Mouse (Mus musculus): ENCODE measurements around the gene Hdac5. TPM values are rescaled to one million over a fixed set of nuclear protein-coding genes. Genes with fewer than 3 reads are reported as not detected.
A peak's percentile ranks its signal among the peaks of the same experiment; 100 is the strongest.

Gene Hdac5
- polyA plus RNA-seq, 1 experiment from 2014 or later = 24.8 TPM

- no peak for DNase-seq (ENCODE audit: low spot score)
Measured at GRCm38 (mm10) chr11:102240636-102241035, 10.7 kb upstream of the Hdac5 start.

DNA sequence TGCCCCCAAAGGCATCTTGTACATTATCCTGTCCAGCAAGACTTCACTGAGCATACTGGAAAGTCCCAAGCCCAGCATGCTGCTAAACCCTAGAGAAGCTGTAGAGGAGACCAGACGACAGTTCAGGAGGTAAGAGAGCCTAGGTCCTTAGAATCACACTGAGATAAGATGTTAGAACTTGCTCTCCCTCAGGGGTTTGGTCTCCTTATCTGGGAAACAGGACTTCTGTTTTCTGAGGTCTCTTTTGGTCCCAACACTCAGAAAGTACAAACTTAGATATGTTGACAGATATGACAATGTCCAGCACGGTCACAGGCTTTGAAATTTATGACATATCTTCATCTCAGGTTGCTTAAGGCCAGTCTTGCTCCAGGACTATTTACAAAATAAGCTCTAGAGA is 6.1 kb upstream of the Hdac5 start:
- no peak for DNase-seq (ENCODE audit: low spot score)

GRCm38 (mm10) chr11:102229331-102229953 is 524 bp downstream of the Hdac5 start:
- peak; percentile 39 for DNase-seq (ENCODE audit: low spot score)

- no peak for DNase-seq (ENCODE audit: low spot score)
Measured at GRCm38 (mm10) chr11:102228646-102229268, 1.2 kb downstream of the Hdac5 start.

GRCm38 (mm10) chr11:102228191-102228545 is 1.8 kb downstream of the Hdac5 start:
- no peak for DNase-seq (ENCODE audit: low spot score)

GRCm38 (mm10) chr11:102227270-102228190 is 2.4 kb downstream of the Hdac5 start:
- no peak for DNase-seq (ENCODE audit: low spot score)

DNA sequence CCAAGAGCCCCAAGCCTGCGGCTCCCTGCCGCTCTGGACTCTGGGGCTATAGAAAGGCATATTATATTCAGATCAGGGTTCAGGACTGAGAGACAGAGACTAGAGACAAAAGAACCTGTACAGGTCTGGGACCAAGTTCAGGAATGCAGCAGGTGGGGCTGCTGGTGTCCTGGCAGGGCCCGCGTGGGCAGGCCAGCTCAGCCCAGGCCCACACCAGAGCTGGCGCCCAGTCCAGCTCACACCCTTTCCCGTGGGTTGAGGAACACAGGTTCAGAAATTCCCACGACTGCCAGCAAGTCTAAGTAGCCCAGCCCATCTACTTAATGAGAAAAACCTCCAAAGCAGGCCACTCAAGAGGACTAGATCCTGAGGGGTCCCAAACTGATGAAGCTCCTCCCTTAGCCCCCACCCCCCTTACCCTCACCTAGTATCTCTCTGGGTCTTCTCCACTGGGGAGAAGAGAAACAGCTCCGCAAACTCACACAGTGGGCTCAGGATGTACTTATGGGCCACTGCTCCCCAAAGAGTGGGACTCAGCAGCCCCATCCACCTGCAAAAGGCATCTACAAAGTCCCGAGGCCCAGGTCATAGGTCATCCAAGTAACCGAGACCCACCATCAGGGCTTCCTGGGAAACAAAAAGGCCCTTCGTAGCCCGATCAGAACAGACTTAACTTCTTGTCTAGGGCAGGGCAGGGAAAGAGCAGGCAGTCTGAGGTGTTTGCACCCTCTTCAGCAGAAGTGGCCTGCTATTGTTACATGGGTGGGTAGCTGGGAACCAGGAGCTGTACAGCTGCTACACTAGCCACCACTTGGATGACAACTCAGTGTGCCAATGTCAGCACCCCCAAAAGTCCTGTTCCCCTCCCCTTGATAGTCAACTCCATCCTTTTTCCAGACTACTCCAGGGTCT is 3.6 kb downstream of the Hdac5 start:
- DNase-seq (ENCODE audit: low spot score) = no peak

GRCm38 (mm10) chr11:102225221-102225620 is 4.7 kb downstream of the Hdac5 start:
- no peak for DNase-seq (ENCODE audit: low spot score)

GRCm38 (mm10) chr11:102224686-102225085 is 5.3 kb downstream of the Hdac5 start:
- DNase-seq (ENCODE audit: low spot score) = no peak

DNA sequence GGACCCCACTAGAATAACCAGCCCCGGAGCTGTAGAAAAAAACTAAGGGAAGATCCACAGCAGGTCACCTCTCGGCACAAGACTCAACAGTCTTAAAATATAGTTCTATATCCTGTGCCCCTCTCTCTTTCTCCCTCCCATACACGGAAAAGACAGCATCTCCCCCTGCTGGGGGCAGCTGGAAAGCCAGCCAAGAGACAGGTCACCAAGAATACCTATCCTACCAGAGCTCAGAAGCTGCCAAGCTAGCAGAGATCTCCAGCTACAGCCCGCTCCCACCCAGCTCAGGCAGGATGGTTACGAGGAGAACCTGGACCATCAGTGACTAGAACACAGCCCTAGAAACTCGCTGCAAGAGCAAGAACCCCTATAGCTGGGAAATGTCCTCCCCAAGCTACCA is 6.8 kb downstream of the Hdac5 start:
- DNase-seq (ENCODE audit: low spot score) = peak; percentile 88

- no peak for DNase-seq (ENCODE audit: low spot score)
Measured at GRCm38 (mm10) chr11:102221954-102222351, 8.0 kb downstream of the Hdac5 start.

GRCm38 (mm10) chr11:102221243-102221953 is 8.6 kb downstream of the Hdac5 start:
- DNase-seq (ENCODE audit: low spot score) = no peak

- DNase-seq (ENCODE audit: low spot score) = no peak
Measured at GRCm38 (mm10) chr11:102220451-102220850, 9.5 kb downstream of the Hdac5 start.

DNA sequence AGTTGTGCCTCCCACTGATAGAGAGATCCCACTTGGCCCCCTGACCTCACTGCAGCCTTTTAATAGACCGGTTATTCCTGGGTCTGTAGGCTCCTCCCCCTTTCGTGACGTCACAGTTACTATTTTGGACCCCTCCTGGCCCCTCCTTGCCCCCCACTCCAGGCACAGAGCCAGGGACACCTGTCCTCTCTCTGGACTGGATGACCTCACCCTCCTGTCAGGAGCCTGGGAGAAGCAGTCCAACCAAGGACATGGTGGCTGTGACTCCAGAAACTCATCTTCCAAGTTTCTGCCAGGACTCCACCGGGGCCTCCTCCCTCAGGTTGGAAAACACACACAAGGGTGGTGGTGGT is 10.0 kb downstream of the Hdac5 start:
- no peak for DNase-seq (ENCODE audit: low spot score)

GRCm38 (mm10) chr11:102219247-102219993 is 10.5 kb downstream of the Hdac5 start:
- DNase-seq (ENCODE audit: low spot score) = no peak

GRCm38 (mm10) chr11:102218783-102219182 is 11.2 kb downstream of the Hdac5 start:
- peak; percentile 93 for DNase-seq (ENCODE audit: low spot score)

DNA sequence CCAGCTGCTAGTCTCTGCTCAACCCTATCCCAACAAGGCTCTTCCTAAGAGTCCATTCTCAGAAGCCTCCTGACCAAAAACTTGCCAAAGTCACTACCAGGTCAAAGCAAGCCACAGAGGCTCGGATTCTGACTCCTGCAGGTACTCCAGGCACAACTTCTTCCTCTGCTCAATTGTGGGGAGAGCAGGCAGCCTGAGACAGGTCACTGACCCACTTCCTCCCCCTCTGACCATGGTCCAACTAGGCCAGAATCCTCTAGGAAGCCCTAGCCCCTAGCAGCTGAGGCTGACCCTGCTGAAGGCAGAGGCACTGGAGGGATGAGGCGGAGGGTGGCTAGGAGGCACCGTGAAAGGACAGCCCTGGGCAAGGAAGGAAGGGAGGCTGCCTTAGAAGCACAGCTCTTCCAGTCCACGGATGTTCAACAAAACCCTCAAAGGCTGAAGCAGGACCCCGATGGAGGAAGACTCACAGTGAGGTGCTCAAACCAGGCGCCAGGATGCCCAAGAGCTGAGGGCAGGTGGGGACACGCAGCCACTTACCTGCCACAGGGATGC is 12.0 kb downstream of the Hdac5 start:
- no peak for DNase-seq (ENCODE audit: low spot score)

GRCm38 (mm10) chr11:102217396-102217795 is 12.6 kb downstream of the Hdac5 start:
- DNase-seq (ENCODE audit: low spot score) = no peak

GRCm38 (mm10) chr11:102216886-102217240 is 13.1 kb downstream of the Hdac5 start:
- no peak for DNase-seq (ENCODE audit: low spot score)

All from thymus, postnatal 0 days (tissue).